Mouse (Mus musculus): Measurements from ENCODE around the gene Eif6. TPM values are rescaled to one million over a fixed set of nuclear protein-coding genes. Genes with fewer than 3 reads are reported as not detected.

Gene Eif6
- polyA plus RNA-seq, 1 experiment = 77.0 TPM

GRCm38 (mm10) chr2:155779506-155779905, 47.2 kb downstream of the Eif6 start:
- no peak overlapping the region for H3K27ac ChIP-seq (ENCODE audit: insufficient read depth, low read length)
- H3K36me3 ChIP-seq (ENCODE audit: control insufficient read depth, insufficient read depth, low read length) = no peaks in the 10 kb centered on the region
- no peak for DNase-seq (ENCODE audit: low read depth in 1 of 2, low spot score in 2 of 2)
- no peaks in the 10 kb centered on the region for H3K4me1 ChIP-seq (ENCODE audit: control insufficient read depth, insufficient read depth, insufficient read length)
- TF ChIP-seq POLR2A (IDR thresholded peaks at IDR 0.05; ENCODE audit: low read depth, low read length) (no peak), CTCF (IDR thresholded peaks at IDR 0.05; ENCODE audit: extremely low read depth, insufficient read depth, insufficient read length, insufficient replicate concordance) (no peak)
- 92% methylated on average over 3 of the region's 3 CpGs for WGBS
- peaks cover 18% of the 10 kb centered on the region for H3K27me3 ChIP-seq (ENCODE audit: control insufficient read depth, insufficient read depth, low read length)
- H3K4me3 ChIP-seq (ENCODE audit: extremely low read depth, insufficient read depth, insufficient read length) = no peak overlapping the region

GRCm38 (mm10) chr2:155779066-155779465, 47.7 kb downstream of the Eif6 start:
- whole genome bisulfite sequencing = 53% methylated on average over 7 of the region's 7 CpGs
- H3K27me3 ChIP-seq (ENCODE audit: control insufficient read depth, insufficient read depth, low read length) = peaks cover 18% of the 10 kb centered on the region

GRCm38 (mm10) chr2:155778004-155778403, 48.7 kb downstream of the Eif6 start:
- 80% methylated on average over 6 of the region's 6 CpGs for WGBS
- Histone ChIP-seq H3K27ac (ENCODE audit: insufficient read depth, low read length) (no peak overlapping the region), H3K4me3 (ENCODE audit: extremely low read depth, insufficient read depth, insufficient read length) (no peak overlapping the region), H3K4me1 (ENCODE audit: control insufficient read depth, insufficient read depth, insufficient read length) (no peaks in the 10 kb centered on the region), H3K36me3 (ENCODE audit: control insufficient read depth, insufficient read depth, low read length) (no peaks in the 10 kb centered on the region), H3K27me3 (ENCODE audit: control insufficient read depth, insufficient read depth, low read length) (peaks cover 21% of the 10 kb centered on the region)
- no peak for TF ChIP-seq POLR2A (IDR thresholded peaks at IDR 0.05; ENCODE audit: low read depth, low read length)
- no peak for TF ChIP-seq CTCF (IDR thresholded peaks at IDR 0.05; ENCODE audit: extremely low read depth, insufficient read depth, insufficient read length, insufficient replicate concordance)
- DNase-seq (ENCODE audit: low read depth in 1 of 2, low spot score in 2 of 2) = no peak

More at GRCm38 (mm10) chr2:155779066-155779465, 47.7 kb downstream of the Eif6 start:
- no peak overlapping the region for H3K27ac ChIP-seq (ENCODE audit: insufficient read depth, low read length)
- no peak for DNase-seq (ENCODE audit: low read depth in 1 of 2, low spot score in 2 of 2)
- TF ChIP-seq POLR2A (IDR thresholded peaks at IDR 0.05; ENCODE audit: low read depth, low read length) = no peak
- no peak for TF ChIP-seq CTCF (IDR thresholded peaks at IDR 0.05; ENCODE audit: extremely low read depth, insufficient read depth, insufficient read length, insufficient replicate concordance)
- H3K4me3 ChIP-seq (ENCODE audit: extremely low read depth, insufficient read depth, insufficient read length) = no peak overlapping the region
- H3K4me1 ChIP-seq (ENCODE audit: control insufficient read depth, insufficient read depth, insufficient read length) = no peaks in the 10 kb centered on the region
- no peaks in the 10 kb centered on the region for H3K36me3 ChIP-seq (ENCODE audit: control insufficient read depth, insufficient read depth, low read length)

GRCm38 (mm10) chr2:155777688-155777985, 49.1 kb downstream of the Eif6 start:
- no peak for DNase-seq (ENCODE audit: low read depth in 1 of 2, low spot score in 2 of 2)
- 86% methylated on average over 4 of the region's 4 CpGs for WGBS
- no peak overlapping the region for H3K27ac ChIP-seq (ENCODE audit: insufficient read depth, low read length)
- H3K4me3 ChIP-seq (ENCODE audit: extremely low read depth, insufficient read depth, insufficient read length) = no peak overlapping the region
- no peaks in the 10 kb centered on the region for H3K36me3 ChIP-seq (ENCODE audit: control insufficient read depth, insufficient read depth, low read length)
- peaks cover 21% of the 10 kb centered on the region for H3K27me3 ChIP-seq (ENCODE audit: control insufficient read depth, insufficient read depth, low read length)
- H3K4me1 ChIP-seq (ENCODE audit: control insufficient read depth, insufficient read depth, insufficient read length) = no peaks in the 10 kb centered on the region
- TF ChIP-seq POLR2A (IDR thresholded peaks at IDR 0.05; ENCODE audit: low read depth, low read length) (no peak), CTCF (IDR thresholded peaks at IDR 0.05; ENCODE audit: extremely low read depth, insufficient read depth, insufficient read length, insufficient replicate concordance) (no peak)

- no peaks in the 10 kb centered on the region for H3K4me1 ChIP-seq (ENCODE audit: control insufficient read depth, insufficient read depth, insufficient read length)
- TF ChIP-seq POLR2A (IDR thresholded peaks at IDR 0.05; ENCODE audit: low read depth, low read length) (no peak), CTCF (IDR thresholded peaks at IDR 0.05; ENCODE audit: extremely low read depth, insufficient read depth, insufficient read length, insufficient replicate concordance) (no peak)
- 71% methylated on average over 10 of the region's 10 CpGs for WGBS
- H3K27me3 ChIP-seq (ENCODE audit: control insufficient read depth, insufficient read depth, low read length) = peaks cover 21% of the 10 kb centered on the region
- H3K4me3 ChIP-seq (ENCODE audit: extremely low read depth, insufficient read depth, insufficient read length) = no peak overlapping the region
- no peak overlapping the region for H3K27ac ChIP-seq (ENCODE audit: insufficient read depth, low read length)
- no peak for DNase-seq (ENCODE audit: low read depth in 1 of 2, low spot score in 2 of 2)
- no peaks in the 10 kb centered on the region for H3K36me3 ChIP-seq (ENCODE audit: control insufficient read depth, insufficient read depth, low read length)
Observed at GRCm38 (mm10) chr2:155776824-155777687, 49.7 kb downstream of the Eif6 start.

GRCm38 (mm10) chr2:155775685-155776263, 51.0 kb downstream of the Eif6 start:
- peak in 1 of 2 experiments; percentile 10 for DNase-seq (ENCODE audit: low read depth in 1 of 2, low spot score in 2 of 2)
- no peaks in the 10 kb centered on the region for H3K4me1 ChIP-seq (ENCODE audit: control insufficient read depth, insufficient read depth, insufficient read length)
- no peak for TF ChIP-seq CTCF (IDR thresholded peaks at IDR 0.05; ENCODE audit: extremely low read depth, insufficient read depth, insufficient read length, insufficient replicate concordance)
- H3K27me3 ChIP-seq (ENCODE audit: control insufficient read depth, insufficient read depth, low read length) = peaks cover 21% of the 10 kb centered on the region
- no peaks in the 10 kb centered on the region for H3K36me3 ChIP-seq (ENCODE audit: control insufficient read depth, insufficient read depth, low read length)
- whole genome bisulfite sequencing = 3% methylated on average over 39 of the region's 44 CpGs
- no peak overlapping the region for H3K27ac ChIP-seq (ENCODE audit: insufficient read depth, low read length)
- no peak overlapping the region for H3K4me3 ChIP-seq (ENCODE audit: extremely low read depth, insufficient read depth, insufficient read length)

Data from spleen, adult 2 months (tissue).